Mouse (Mus musculus) forebrain, embryonic 14.5 days (tissue): ENCODE results near the gene Hgd. TPM values are rescaled to one million over a fixed set of nuclear protein-coding genes. Genes with fewer than 3 reads are reported as not detected.

ENCODE experiments used
- ATAC-seq: fragments of 200-750 bp; cut with Nextera tagmentation; 2 replicates; pipeline ENCODE4 v1.8.0; 2017; ENCODE audit warnings: mild to moderate bottlenecking, moderate library complexity
- DNase-seq: peaks from one replicate; pipeline ENCODE4 v3.0.0-alpha.2; 2015; ENCODE audit warnings: low spot score
- H3K27ac ChIP-seq: fragments of 300-500 bp; sonication (generic); 2 replicates; pipeline ENCODE4 v1.5.1; 2014; ENCODE audit warnings: low read depth, mild to moderate bottlenecking, control low read depth, low read length, moderate library complexity
- H3K27me3 ChIP-seq: fragments of 300-500 bp; sonication (generic); replicated peaks from 2 replicates; pipeline ENCODE4 v1.6.1; 2014; ENCODE audit warnings: low read length, control low read depth, mixed read lengths; ENCODE audit not compliant: control insufficient read depth, insufficient read depth
- H3K36me3 ChIP-seq: fragments of 300-500 bp; sonication (generic); 2 replicates; pipeline ENCODE4 v1.6.1; 2014; ENCODE audit warnings: low read length, control low read depth; ENCODE audit not compliant: control insufficient read depth, insufficient read depth
- H3K4me1 ChIP-seq: fragments of 300-500 bp; sonication (generic); 2 replicates; pipeline ENCODE4 v1.6.1; 2014; ENCODE audit warnings: antibody characterized with exemption, low read length, control low read depth; ENCODE audit not compliant: control insufficient read depth, insufficient read depth
- H3K4me2 ChIP-seq: fragments of 300-500 bp; sonication (generic); 2 replicates; pipeline ENCODE4 v1.6.1; 2014; ENCODE audit warnings: mild to moderate bottlenecking, control low read depth, low read length
- H3K4me3 ChIP-seq: fragments of 300-500 bp; sonication (generic); 2 replicates; pipeline ENCODE4 v1.5.1; 2014; ENCODE audit warnings: low read depth, low read length, control low read depth
- H3K9ac ChIP-seq: fragments of 300-500 bp; sonication (generic); 2 replicates; pipeline ENCODE4 v1.6.1; 2014; ENCODE audit warnings: mild to moderate bottlenecking, low read length, control low read depth, moderate library complexity
- H3K9me3 ChIP-seq: fragments of 300-500 bp; sonication (generic); replicated peaks from 2 replicates; pipeline ENCODE4 v1.6.1; 2016; ENCODE audit warnings: low read length, control low read depth, mixed read lengths; ENCODE audit not compliant: control insufficient read depth
- WGBS: fragments of 180-500 bp; shearing (Covaris S2); extraction: QIAGEN DNeasy Blood & Tissue Kit; methylation state at CpG from one replicate; pipeline ENCODE4 v1.1.7; 2014; 5-methylcytosine and 5-hydroxymethylcytosine counted together
- polyA plus RNA-seq: library from polyadenylated mRNA; unstranded; fragments of >200 nt; fragmentation: Nextera tagmentation; extraction: Ambion mirVana; gene quantifications from 2 replicates; pipeline ENCODE4 v1.2.1, GENCODE M21; 2014

Hgd gene
- polyA plus RNA-seq, 1 experiment from 2014 or later = not detected

GRCm38 (mm10) chr16:37647067-37647466 is 67.1 kb downstream of the Hgd start:
- ATAC-seq = no peak
- 90% methylated on average over 16 of the region's 16 CpGs for WGBS

DNA sequence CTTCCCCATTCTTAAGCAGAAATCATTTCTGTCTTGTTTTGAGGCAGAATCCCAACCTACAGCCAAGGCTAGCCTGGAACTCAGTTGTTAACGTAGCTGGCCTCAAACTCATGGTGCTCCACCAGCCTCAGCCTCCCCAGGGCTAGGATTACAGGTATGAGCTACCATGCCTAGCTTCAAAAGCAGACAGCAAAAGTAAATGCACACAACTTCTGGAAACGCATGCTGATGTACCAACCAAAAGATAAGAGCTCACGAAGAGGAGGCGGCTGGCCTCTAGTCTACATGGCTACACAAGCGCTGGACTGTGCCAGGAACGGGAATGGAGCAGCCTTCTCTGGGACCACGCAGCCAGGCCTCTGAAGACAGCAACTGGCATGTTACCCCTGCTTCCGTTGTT is 68.0 kb downstream of the Hgd start:
- peaks cover 31% of the 10 kb centered on the region for H3K36me3 ChIP-seq
- peaks cover 3% of the 10 kb centered on the region for H3K4me1 ChIP-seq
- WGBS = 95% methylated on average over 8 of the region's 8 CpGs
- H3K4me3 ChIP-seq = no peak overlapping the region
- no peaks in the 10 kb centered on the region for H3K9me3 ChIP-seq
- no peak for ATAC-seq
- no peak for DNase-seq
- no peak overlapping the region for H3K9ac ChIP-seq
- no peak overlapping the region for H3K27ac ChIP-seq
- no peak overlapping the region for H3K4me2 ChIP-seq
- no peaks in the 10 kb centered on the region for H3K27me3 ChIP-seq

More at GRCm38 (mm10) chr16:37647067-37647466, 67.1 kb downstream of the Hgd start:
- Histone ChIP-seq H3K36me3 (peaks cover 31% of the 10 kb centered on the region), H3K9ac (no peak overlapping the region), H3K27me3 (no peaks in the 10 kb centered on the region), H3K9me3 (no peaks in the 10 kb centered on the region), H3K4me1 (no peaks in the 10 kb centered on the region), H3K4me3 (no peak overlapping the region), H3K4me2 (no peak overlapping the region), H3K27ac (no peak overlapping the region)
- no peak for DNase-seq

- DNase-seq = no peak
- no peak overlapping the region for H3K4me3 ChIP-seq
These were observed 69.1 kb downstream of the Hgd start for GRCm38 (mm10) chr16:37649068-37649467.

DNA sequence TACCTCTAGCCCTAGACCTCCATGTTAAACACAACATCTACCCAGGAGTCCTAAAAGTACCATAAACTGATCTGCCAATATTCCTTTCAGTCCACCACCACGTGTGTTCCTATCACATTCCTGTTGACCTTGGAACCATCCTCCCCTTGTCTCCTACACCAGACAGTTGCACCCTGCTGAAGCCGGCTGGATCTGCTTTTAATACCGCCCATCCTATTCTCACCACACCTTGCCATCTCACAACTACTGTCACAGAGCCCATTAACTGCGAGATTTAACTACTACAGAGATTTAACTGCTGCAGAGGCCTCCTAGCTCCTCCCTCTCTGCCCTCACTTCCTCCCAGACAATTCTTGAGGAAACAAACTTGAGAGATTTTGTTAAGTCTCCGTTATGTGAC is 71.5 kb downstream of the Hgd start:
- no peak overlapping the region for H3K4me3 ChIP-seq
- H3K4me1 ChIP-seq = peaks cover 8% of the 10 kb centered on the region
- H3K4me2 ChIP-seq = no peak overlapping the region
- H3K36me3 ChIP-seq = peaks cover 17% of the 10 kb centered on the region
- H3K9me3 ChIP-seq = no peaks in the 10 kb centered on the region
- no peak for DNase-seq
- WGBS = 91% methylated on average over 5 of the region's 5 CpGs
- H3K27me3 ChIP-seq = no peaks in the 10 kb centered on the region
- no peak for ATAC-seq
- H3K27ac ChIP-seq = no peak overlapping the region
- H3K9ac ChIP-seq = no peak overlapping the region

More at GRCm38 (mm10) chr16:37649068-37649467, 69.1 kb downstream of the Hgd start:
- Histone ChIP-seq H3K4me2 (no peak overlapping the region), H3K27me3 (no peaks in the 10 kb centered on the region), H3K36me3 (peaks cover 31% of the 10 kb centered on the region), H3K4me1 (peaks cover 6% of the 10 kb centered on the region), H3K27ac (no peak overlapping the region), H3K9ac (no peak overlapping the region), H3K9me3 (no peaks in the 10 kb centered on the region)
- no peak for ATAC-seq
- 89% methylated on average over 5 of the region's 5 CpGs for WGBS

- Histone ChIP-seq H3K36me3 (peaks cover 6% of the 10 kb centered on the region), H3K4me1 (peaks cover 8% of the 10 kb centered on the region), H3K27me3 (no peaks in the 10 kb centered on the region), H3K27ac (no peak overlapping the region), H3K4me3 (no peak overlapping the region), H3K9me3 (no peaks in the 10 kb centered on the region), H3K4me2 (peak overlapping the region; percentile 67), H3K9ac (no peak overlapping the region; the same call in 1 of the 2 replicates)
- no peak for ATAC-seq
- DNase-seq = no peak
- WGBS = 70% methylated on average over 5 of the region's 5 CpGs
These were observed 72.7 kb downstream of the Hgd start for GRCm38 (mm10) chr16:37652654-37653053.

DNA sequence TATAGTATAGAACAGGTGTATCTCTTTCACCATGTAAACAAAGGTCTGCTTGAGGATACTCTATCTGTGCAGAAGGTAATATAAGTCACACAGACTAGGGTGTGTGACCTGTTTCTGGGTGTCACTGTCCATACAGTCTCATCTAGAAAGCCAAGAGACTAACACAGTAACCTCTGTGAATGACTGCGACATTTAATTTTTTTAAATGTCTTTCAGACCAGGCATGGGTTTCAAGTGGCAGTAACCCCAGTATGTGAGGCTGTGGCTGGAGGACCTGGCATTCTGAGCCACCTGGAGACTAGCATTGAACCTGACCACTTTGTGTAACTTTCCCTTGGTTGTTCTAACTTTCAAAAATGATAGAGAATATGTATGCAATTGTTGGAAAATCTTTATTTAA is 73.1 kb downstream of the Hgd start:
- Histone ChIP-seq H3K9ac (peak overlapping the region; percentile 37; the same call in 1 of the 2 replicates), H3K36me3 (peaks cover 2% of the 10 kb centered on the region), H3K27me3 (no peaks in the 10 kb centered on the region), H3K4me2 (peak overlapping the region; percentile 67), H3K9me3 (no peaks in the 10 kb centered on the region), H3K4me3 (peak overlapping the region; percentile 71), H3K4me1 (peaks cover 8% of the 10 kb centered on the region), H3K27ac (no peak overlapping the region)
- 86% methylated on average over 1 of the region's 1 CpGs for WGBS
- ATAC-seq (no peak), DNase-seq (no peak)

GRCm38 (mm10) chr16:37653731-37654657 is 74.0 kb downstream of the Hgd start, which contains the start of gene Ndufb4:
Gene Ndufb4 (minus strand): TSS chr16:37654453.
- Histone ChIP-seq H3K27me3 (no peaks in the 10 kb centered on the region), H3K36me3 (no peaks in the 10 kb centered on the region), H3K4me3 (peak within 1 kb of the TSS; percentile 71), H3K9me3 (no peaks in the 10 kb centered on the region), H3K4me2 (peak within 1 kb of the TSS; percentile 67), H3K27ac (peak within 1 kb of the TSS; percentile 58; the same call in 1 of the 2 replicates), H3K9ac (peak within 1 kb of the TSS; percentile 87), H3K4me1 (peaks cover 8% of the 10 kb centered on the region)
- ATAC-seq (peak; percentile 95), DNase-seq (peak; percentile 99)
- under 1% methylated on average over 51 of the region's 58 CpGs for WGBS

DNA sequence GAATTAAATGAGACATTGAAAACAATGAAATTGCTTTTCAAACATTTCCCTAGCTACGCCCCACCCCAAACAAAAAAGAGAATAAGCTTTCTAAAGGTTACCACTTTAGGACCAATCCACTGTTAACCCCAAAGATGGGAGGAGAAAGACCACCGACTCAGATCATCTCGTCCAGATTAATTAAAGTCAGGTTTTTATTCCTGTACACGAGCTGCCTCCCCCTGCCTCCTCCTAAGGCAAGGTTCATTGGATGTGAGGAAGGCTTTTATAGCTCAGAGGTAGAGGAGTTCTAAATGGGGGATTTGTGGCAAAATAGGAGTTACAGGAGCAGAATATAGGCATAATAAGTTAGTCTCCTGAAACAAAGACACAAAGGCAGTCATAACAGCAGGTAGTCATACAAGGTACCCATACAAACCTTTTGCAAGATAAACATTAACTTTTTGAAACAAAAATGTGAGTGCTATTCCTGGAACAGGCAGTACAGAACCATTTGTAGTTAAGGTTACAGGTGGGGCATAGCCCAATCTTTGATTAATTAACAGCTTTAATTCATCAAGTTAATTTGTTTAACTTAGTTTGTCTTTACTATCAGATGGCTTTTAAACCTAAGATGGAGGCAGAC is 75.0 kb downstream of the Hgd start:
- WGBS = 67% methylated on average over 4 of the region's 4 CpGs
- ATAC-seq (peak; percentile 3), DNase-seq (no peak)
- peaks cover 8% of the 10 kb centered on the region for H3K4me1 ChIP-seq
- H3K27ac ChIP-seq = no peak overlapping the region
- peak overlapping the region; percentile 50 for H3K4me2 ChIP-seq
- no peaks in the 10 kb centered on the region for H3K36me3 ChIP-seq
- H3K9me3 ChIP-seq = no peaks in the 10 kb centered on the region
- H3K4me3 ChIP-seq = peak overlapping the region; percentile 71; the same call in 1 of the 2 replicates
- no peaks in the 10 kb centered on the region for H3K27me3 ChIP-seq
- H3K9ac ChIP-seq = no peak overlapping the region
